Mouse (Mus musculus): ENCODE data around the gene Lhfpl5.

The Lhfpl5 gene

DNA sequence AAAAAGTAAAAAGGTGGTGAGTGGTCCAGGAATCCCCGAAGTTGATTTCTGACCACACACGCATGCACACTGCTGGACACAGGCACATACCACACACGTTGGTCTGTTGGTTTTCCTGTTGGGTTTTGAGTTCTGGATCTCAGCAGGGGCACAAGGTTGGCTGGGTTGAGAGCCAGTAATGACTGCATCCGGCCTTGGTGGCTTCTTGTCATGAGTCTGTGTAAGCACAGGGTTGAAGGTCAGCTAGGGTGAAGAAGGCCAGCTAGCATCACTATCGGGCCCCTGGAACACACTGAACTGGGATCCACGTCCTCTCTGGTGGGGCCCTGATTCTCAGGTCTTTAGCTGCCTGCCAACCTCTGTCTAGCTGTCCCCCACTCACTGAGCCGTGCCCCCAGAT is 2.9 kb upstream of the Lhfpl5 start:
- no peak for DNase-seq (ENCODE audit: low spot score)

DNA sequence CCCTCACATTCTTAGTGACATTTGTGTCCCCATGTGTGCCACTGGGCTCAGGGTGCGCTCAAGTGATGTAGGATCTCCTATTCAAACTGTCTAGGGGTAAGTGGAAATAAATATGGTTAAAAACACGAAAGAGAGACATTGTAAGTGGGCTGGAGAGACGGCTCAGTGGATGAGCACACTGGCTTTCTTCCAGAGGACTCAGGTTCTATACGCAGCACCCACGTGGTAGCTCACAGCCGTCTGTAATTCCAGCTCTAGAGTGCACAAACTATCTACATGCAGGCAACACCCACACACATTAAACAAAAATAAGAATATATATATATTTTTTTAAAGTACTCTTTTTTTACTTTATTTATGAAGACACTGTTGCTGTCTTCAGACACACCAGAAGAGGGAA is 2.5 kb upstream of the Lhfpl5 start:
- no peak for DNase-seq (ENCODE audit: low spot score)

DNA sequence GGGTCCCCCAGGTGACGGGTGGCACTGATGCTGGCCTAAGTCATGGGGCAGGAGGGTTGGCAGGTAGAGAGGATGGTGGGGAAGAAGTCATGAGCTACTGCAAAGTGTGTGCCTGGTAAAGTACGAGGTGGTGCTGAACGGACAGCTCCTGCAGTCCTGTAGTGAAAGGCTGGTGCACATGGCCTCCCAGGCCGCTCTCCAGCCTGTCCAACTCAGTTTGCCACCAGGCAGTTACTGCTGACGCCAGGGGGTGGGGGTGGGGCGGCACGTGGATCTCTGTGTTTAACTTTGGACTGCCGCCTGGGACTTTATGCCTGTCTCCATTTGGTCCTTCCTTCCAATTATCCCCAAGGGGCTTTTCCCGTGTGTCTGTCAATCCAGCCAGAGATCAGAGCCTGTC is 5.0 kb downstream of the Lhfpl5 start:
- no peak for DNase-seq (ENCODE audit: low spot score)

DNA sequence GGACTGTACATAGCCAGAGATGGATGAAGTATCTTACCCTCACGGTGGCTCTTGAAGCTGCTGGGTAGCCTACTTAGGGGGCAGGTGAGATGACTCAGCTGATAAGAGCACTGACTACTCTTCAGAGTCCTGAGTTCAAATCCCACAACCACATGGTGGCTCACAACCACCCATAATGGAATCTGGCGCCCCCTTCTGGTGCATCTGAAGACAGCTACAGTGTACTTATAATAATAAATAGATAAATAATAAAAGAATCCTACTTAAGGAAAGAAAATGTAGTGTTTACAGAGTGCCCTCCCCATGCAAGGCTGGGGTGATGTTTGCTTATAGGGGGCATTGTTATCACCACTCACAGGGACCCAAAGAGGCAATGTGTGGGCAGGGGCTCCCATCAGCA is 5.6 kb downstream of the Lhfpl5 start:
- no peak for DNase-seq (ENCODE audit: low spot score)

DNA sequence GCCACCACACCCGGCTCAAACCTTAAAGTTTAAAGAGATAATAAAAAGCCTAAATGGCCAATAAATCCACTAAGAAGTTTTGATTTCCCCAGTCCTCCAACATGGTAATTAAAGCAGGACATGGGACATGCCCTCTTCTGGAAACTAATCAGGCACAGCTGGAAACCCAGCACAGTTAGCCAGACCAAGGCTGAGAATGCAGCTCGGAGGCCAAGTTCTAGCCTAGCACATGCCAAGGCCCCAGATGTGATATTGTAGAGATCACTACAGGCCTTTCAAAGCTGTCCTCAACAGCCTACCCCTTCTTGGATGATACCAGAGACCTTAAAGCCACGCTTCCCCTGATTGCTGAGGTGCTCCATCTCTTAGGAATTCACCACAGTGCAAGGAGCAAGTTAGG is 11.1 kb downstream of the Lhfpl5 start:
- DNase-seq (ENCODE audit: low spot score) = no peak

DNA sequence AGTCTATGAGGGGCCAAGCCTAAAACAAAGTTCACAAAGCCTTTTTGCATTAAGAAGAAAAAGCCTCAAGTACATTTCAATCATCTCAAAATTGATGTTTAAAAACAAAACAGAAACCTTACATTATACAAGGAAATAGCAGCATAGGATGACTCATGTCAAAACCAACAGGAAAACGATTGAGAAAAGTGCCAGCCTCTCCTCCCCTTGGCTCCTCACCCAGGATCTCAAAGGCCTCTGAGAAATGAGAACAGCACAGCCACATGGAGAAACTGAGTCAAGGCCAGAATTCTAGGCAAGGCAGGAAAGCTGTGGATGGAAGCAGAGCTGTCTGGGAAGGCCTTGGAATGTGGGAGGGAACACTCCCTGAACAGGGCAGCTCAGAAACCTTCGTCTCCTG is 13.2 kb downstream of the Lhfpl5 start:
- DNase-seq (ENCODE audit: low spot score) = no peak

DNA sequence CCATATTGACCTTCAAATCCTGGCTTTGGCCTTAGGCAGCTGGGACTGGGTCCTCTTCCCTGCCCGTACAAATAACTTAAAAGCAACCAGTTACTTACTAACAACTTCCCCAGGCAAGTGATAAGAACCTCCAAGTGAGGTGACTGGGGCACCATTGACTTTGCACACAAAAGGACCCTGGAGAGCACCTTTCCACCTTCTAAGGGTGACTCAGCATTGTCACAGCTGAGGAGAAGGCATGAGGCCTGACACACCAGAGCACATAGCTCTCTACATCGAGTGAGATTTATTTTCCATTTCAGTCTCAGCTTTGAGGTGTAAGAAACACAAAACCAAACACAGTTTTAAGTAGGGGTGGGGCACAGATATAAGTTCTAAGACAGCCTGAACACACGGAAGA is 15.2 kb downstream of the Lhfpl5 start:
- no peak for DNase-seq (ENCODE audit: low spot score)

DNA sequence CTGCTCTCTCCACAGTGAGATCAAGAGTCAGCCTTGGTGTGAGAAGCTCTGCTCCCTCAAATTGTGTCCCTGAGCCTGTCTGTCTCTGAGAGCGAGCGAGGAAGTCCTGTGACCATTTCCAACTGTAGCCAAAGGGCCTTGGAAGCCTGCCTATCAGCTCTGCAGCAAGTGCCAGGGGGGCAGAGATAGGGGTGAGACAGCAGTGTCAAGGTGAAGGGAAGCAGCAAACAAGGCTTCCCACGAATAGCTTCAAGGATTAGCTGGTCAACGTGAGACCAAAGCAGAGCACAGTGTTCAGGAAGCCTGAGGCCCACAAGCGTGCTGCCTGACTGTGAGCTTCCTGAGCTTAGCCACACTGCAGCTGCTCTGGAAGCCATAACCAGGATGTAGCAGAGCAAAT is 16.0 kb downstream of the Lhfpl5 start:
- no peak for DNase-seq (ENCODE audit: low spot score)

DNA sequence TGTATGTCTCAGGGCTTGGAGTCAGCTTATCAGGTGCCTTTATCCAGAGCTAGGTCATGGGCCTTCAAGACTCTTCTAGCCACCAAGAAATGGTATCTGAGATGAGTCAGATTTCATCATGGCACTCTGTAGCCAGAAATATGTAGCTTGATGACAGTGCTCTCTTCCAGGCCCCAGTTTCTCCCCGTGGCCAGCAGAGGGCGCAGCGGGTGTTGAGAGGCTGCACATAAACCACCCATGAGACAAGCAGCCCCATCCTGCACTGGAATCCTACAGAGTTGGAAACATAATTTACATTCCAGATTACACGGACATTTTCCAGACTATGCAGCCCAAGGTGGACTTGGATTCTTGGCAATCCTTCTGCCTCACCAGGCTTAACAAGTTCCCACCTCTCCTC is 17.6 kb downstream of the Lhfpl5 start:
- DNase-seq (ENCODE audit: low spot score) = peak; percentile 41

DNA sequence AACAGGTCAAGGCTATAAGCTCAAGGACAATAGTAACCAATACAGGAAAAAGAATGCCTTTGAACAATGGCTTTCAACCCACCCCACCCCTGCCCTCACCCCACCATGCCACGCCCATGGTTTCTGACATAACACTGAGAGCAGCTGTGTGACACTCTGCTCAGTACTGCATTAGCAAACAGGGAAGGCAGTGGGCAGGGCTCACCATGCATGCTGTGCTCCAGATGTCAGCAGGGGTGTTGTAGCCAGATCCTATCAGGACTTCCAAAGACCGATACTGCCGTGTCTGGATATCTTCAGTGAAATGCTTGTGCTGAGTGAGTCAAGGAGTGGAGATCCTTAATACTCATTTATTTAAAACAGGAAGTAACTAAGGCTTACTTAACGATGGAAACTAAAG is 18.5 kb downstream of the Lhfpl5 start:
- no peak for DNase-seq (ENCODE audit: low spot score)

DNA sequence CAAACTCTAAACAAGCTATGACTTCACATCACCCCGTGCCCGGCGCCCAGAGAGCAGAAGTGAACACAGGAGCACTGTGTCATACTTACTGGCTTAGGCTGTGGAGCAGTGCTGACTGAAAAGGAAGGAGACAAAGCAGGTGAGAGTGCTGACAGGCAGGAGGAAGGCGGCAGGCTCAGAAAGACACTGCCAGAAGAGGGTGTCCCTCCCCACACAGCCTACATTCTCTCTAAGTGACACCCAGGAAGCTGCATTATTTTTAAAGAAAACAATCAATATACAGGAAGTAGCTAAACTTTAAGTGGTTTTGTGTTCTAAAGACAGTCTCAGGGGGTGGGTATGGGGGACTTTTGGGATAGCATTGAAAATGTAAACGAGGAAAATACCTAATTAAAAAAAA is 25.3 kb downstream of the Lhfpl5 start:
- DNase-seq (ENCODE audit: low spot score) = no peak

DNA sequence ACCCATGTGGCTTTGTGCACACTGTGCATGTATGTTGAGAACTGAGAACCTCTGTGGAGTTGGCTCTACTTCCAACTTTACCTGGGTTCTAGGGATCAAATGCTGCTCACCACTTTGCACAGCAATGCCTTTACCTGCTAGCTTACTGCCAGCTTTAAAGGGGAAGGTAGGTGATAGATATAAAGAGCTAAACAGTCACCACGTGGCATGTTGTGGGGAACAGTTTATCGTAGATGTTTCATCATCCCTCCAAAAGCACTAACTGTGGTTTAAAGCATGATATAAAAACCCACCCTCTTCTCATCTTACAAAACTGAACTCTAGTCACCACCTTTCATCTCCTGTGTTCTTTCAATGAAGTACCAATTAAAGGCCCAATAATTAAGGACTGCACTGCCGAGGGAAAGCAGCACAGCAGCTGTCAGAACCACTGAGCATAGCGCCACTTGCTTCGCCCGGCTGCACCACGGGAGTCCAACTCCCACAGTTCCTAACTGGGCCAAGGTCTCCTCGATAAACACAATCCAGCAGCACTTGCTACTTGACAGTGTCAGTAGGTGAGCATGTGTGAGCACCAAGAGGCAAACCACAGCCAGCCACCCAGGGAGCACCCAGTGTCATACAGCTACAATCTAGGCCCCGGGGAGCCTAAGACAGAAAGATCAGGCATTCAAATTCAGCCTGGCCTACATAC is 26.3 kb downstream of the Lhfpl5 start:
- no peak for DNase-seq (ENCODE audit: low spot score)

DNA sequence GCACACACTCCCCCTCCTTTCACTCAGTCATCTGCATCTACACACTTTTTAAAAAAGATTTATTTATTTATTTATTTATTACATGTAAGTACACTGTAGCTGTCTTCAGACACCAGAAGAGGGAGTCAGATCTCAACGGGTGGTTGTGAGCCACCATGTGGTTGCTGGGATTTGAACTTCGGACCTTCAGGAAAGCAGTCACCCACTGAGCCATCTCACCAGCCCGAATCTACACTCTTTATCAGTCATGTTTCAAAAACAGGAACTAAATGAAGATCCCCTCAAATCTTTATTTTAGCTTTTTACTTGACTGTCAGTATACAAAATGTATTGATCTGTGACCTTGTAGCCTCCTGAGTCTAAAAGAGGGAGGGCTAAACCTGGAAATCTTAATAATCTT is 34.1 kb downstream of the Lhfpl5 start:
- no peak for DNase-seq (ENCODE audit: low spot score)

DNA sequence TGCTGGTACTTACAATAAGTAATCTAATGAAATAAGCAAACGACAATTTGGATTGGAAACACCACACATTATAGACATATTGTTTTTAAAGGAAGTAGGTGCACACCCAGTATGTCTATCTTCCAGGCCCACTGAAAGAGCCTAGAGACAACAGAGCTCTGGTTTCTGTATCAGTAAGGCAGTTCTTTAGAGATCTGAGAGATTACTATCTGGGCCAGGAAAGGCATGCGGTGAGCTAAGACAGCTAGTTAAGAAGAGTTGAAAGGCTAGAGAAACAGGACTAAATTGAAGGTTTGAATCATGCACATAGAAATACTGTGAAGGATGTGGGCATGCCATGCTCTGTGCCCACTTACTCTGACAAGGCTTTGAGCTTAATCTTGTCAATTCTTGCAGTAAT is 37.2 kb downstream of the Lhfpl5 start:
- DNase-seq (ENCODE audit: low spot score) = no peak

DNA sequence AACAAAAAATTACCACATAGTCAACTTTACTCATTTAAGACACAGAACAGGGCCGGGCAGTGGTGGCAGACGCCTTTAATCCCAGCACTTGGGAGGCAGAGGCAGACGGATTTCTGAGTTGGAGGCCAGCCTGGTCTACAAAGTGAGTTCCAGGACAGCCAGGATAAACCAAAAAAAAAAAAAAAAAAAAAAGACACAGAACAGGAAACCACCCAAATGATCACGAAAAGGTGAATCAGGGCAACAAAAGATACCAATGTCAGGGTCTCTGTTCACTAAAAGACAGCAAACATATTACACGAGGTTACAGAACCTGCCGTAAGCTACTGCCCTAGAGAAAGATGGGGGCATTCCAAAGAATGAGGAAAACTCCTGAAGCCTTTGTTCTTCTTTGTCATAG is 37.7 kb downstream of the Lhfpl5 start:
- no peak for DNase-seq (ENCODE audit: low spot score)

DNA sequence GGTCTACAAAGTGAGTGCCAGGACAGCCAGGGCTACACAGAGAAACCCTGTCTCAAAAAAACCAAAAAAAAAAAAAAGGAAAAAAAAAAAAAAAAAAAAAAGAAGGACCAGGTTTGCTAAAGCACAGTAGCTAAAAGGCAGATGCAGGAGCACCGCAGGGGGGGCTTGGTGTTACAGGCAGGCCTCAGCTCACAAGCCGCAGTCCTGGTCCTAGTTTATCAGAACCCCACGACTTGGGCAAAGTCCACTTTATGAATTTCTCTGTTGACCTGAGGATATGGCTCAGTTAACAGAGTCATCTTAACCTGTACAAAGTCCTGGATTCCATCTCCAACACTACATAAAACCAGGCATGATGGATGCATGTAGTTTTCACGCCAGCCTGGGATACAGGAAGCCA is 39.9 kb downstream of the Lhfpl5 start:
- DNase-seq (ENCODE audit: low spot score) = no peak

DNA sequence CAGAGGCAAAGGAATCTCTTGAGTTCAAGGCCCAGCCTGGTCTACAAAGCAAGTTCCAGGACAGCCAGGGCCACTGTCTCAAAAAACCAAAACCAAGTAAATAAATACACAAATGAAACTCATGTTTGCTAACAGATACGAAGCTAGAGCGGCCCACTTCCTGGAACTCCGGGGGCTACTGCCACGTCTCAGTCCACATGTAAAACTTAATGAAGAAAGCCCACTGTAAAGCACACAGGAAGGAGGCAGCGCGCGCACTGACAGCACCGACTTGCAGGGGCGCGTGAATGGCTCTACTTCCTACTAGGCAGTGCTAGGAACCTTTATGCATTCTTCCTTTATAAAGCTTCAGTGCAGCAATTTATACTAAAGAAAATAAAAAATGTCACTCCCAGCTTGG is 42.2 kb downstream of the Lhfpl5 start:
- no peak for DNase-seq (ENCODE audit: low spot score)

DNA sequence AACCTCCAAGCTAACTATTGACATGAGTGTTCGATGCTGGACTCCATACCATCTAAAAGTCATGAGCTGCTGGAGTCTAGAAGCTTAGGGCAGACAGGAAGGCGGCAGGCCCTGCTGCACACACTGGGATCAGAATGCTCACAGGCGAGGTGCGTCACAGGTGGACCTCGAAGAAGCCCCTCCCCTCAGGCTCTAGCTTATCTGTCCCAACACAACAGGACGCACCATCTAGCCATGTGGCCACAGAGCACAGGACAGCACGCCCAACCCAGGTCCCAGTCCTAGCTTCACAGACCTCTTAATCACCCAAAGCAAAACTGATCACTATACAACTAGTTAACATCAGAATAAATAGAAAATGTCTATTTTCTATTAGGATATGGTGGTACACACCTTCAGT is 42.7 kb downstream of the Lhfpl5 start:
- no peak for DNase-seq (ENCODE audit: low spot score)

DNA sequence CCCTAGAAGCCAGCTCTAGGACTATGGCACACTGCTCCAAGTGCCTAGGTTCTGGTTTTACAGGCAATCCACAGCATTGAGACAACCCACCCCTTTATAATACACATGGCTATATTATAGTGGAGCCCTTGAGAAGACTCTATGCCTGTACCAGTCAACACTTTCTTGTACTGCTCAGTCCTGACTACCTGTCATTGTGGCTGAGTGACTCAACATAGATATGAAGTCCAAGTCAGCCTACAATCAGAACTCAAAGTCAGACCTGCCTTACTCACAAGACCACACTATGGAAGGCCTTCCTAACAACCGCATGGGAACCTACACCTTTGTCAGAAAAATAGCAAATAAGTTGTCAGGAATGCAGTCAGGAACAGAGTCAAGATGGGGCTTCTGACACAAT is 43.3 kb downstream of the Lhfpl5 start:
- DNase-seq (ENCODE audit: low spot score) = no peak

DNA sequence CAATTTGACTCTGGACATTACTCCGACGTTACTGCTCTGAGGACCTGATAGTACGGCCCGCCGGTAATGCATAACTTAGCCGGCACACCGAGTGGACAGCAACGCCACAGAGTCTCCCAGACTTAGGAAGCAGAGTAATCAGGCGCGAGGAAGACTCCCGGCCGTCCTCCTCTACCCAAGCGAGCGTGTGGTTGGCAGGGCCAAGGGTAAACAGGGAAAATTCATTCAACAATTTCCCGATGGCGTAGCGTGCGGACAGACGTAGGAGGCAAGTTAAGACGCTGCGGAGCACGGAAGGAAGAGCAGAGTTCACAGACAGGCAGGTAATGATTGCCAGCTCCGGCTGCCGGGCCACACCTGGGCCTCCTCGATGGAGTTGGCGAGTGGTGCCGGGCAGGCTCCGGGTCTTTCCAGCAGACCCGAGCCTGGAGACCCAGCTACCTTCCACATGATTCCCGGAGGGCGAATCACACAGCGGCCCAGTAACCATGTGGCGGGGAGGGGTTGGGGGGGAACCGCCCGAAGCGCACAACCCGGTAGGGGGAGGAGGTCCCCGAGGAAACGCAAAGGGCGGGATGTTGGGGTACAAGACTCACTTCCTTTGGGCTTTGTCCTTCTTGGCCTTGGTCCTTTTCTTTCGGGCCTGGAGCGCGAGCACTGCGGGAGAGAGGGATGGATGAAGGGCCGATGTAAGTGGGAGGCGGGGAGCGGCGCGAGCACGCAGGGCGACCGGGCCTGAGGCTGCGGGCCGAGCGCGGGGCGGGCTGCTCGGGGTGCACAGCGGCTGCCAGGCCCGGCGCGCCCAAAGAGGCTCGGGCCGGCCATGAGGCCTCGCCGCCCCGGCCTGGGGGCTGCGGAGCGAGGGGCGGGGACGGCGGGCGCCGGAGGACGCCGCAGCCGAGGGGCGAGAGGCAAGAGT is 46.2 kb downstream of the Lhfpl5 start:
- no peak for DNase-seq (ENCODE audit: low spot score)

DNA sequence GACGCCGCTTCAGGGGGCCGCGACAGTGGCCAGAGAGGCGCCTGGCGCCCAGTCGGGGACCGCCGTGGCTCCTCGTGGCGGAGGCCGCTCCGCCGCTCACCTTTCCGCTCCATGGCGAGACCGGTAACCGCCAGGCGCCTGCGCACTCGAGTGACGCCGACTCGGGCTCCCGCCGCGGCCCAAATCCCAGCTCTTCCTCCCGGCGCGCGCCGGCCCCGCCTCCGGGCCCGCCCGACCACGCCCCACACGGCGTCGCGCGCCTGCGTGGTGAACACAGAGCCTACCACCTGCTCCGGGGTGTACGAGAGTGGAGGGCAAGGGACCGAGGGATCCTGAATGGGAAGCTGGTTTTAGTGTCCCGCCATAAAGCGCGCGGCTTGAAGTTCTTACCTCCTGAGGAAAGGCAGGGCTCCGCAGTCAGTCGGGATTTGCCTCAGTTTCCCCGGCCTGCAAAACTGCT is 46.9 kb downstream of the Lhfpl5 start, which contains the start of gene Srpk1:
Gene Srpk1 (minus strand): TSS at position 410 of the 460 bp plus-strand sequence.
- DNase-seq (ENCODE audit: low spot score) = peak; percentile 81

DNA sequence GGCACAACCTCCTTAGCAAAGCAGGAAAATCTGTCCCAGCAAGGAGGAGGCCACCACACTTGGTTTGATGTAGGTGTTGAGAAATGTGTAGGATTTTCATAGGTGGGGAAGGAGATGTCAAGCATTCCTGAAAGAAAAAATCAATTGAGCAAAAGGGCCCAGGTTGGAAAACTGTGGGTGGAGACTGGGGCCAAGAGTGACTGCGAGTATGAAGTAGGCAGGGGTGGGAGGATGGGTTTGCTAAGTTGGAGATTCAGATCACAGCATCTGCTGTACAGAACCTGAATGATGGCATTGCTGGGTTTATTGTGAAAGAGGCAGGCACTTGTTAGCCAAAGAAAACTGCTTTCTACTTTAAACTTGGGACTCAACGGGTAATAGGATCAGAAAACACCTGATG is 49.4 kb downstream of the Lhfpl5 start:
- DNase-seq (ENCODE audit: low spot score) = peak; percentile 37

DNA sequence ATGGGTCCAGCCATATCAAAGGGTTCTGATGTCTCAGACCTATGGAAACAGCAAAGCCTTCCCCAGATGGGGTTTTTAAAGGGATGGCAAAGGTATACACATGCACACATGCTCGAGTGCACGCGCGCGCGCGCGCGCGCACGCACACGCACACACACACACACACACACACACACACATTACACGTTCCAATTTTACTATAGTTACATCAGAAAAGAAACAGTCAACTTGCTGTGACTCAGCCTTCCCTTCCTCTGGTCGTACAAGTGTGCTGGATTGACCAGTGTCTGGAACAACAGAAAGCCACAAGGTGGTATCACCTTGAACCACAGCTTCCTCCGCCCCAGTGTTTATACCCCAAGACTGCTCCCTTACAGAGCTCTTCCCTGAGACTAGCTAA is 49.9 kb downstream of the Lhfpl5 start:
- no peak for DNase-seq (ENCODE audit: low spot score)

Measured in left cerebral cortex, adult 11 months (tissue).